Mouse (Mus musculus): ENCODE data around the gene Fkbp14.

GRCm38 (mm10) chr6:54565012-54565411 lies 32.1 kb downstream of the Fkbp14 start:
- TF ChIP-seq POLR2A (IDR thresholded peaks at IDR 0.05; ENCODE audit: borderline replicate concordance, control insufficient read depth, low read depth, low read length) (no peak), CTCF (IDR thresholded peaks at IDR 0.05; ENCODE audit: control insufficient read depth, insufficient read depth, low read length) (no peak)
